Mouse (Mus musculus) brain, embryonic 14.5 days (tissue): ENCODE measurements at regions not wholly inside any gene's neighbourhood (a gene's known extent, or its start where the extent isn't known, plus 50 kb on each side); places are given as distances from the start of the nearest gene placed in this dataset.

Experiments used
- CTCF ChIP-seq: fragments of 200-500 bp; IDR thresholded peaks from 2 replicates; pipeline ENCODE4 v1.5.1; 2012; ENCODE audit warnings: inconsistent platforms, mild to moderate bottlenecking, moderate library complexity, borderline replicate concordance; ENCODE audit not compliant: insufficient read depth, insufficient read length; ENCODE audit errors: extremely low read depth
- POLR2A ChIP-seq: fragments of 200-500 bp; IDR thresholded peaks from 2 replicates; pipeline ENCODE4 v1.6.1; 2012; ENCODE audit warnings: mild to moderate bottlenecking, inconsistent platforms, borderline replicate concordance; ENCODE audit not compliant: poor library complexity, insufficient read depth, insufficient read length, severe bottlenecking; ENCODE audit errors: extremely low read depth

DNA sequence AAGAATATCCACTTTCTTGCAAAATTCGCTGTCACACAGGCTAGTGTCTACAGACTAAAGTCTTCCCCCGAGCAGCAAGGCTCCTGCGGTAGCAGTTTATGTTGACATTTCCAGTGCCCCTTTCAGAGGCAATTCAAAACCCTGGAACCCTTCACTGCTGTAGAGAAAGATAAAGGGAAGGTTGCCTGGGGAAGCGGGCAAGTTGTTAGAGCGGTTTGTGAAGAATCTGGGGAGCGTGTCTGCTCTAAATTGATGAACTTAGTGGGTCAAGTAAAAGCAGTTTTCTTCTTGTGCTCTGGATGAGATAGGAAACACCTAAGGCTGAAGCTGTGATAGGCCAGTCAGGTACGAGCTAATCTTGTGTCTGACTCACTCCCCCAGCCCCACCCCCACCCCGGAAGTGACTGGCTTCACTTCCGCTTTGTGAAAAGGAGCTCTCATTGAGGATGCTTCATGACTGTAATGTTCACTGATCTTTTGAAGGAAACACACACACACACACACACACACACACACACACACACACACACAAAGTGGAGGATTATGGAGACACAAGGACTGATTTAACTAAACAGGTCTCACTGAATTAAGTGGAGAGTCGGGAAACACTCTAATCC lies 626.6 kb upstream of the Sox9 start:
- TF ChIP-seq POLR2A: no peak
- no peak for TF ChIP-seq CTCF
